Mouse (Mus musculus): ENCODE results near the gene Arhgef7.

GRCm38 (mm10) chr8:11755873-11756272 lies 28.4 kb downstream of the Arhgef7 start:
- TF ChIP-seq CTCF (IDR thresholded peaks at IDR 0.05; ENCODE audit: low read depth) (peak; percentile 73), EP300 (IDR thresholded peaks at IDR 0.05; ENCODE audit: low read depth) (no peak)
